Mouse (Mus musculus): ENCODE results near the gene St5.
A peak's percentile ranks its signal among the peaks of the same experiment; 100 is the strongest.

Gene St5

DNA sequence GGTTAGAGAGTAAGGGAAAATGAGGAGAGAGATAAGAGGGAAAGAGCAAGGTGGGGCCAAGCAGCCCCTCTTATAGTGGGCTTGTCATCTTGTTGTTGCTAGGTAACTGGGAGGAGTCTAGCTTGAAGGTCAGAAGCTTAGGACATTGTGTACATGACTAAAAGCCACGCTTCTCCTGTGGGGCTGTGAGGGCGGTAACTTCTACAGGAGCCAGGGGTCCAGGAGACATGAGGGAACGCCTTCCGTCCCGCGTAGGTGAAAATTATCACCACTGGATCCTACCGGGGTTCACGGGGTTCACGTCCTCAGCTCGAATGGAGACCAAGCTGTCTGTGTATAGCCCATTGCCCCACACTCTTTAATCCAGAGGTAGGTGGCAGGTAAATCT is 8.1 kb downstream of the St5 start:
- no peak for DNase-seq

DNA sequence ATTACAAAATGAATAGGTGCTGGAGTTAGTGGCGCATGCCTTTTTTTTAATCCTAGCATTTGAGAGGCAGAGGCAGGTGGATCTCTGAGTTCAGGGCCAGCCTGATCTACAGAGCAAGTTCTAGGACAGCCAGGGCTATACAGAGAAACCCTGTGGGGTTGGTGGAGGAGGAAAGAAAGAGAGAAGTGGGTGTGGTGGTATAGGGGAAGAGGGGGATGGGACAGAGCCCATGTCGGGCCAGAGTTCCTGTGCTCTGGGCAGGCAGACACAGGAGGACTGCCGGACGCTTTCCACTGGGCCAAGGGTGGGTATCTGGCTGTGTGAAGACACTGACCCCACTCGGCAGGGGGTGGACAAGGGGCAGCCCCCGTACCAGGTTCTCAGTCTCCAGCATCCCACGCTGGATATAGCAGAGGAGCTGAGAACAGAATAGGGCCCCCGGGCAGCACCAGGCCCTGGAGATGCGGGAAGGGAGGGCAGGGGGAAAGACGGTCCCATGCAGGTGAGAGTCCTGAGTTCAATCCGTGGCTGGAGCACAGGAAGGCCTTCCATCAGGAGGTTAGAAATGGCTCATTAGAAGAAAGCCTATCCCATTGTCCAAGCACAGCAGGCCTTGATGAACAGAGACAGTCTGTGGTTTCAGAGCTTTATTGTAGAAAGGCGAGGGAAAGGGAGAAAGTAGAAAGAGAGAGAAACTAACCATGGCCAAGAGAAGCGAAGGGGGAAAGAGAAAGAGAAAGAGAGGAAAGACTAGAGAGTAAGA is 8.6 kb downstream of the St5 start:
- DNase-seq: no peak

DNA sequence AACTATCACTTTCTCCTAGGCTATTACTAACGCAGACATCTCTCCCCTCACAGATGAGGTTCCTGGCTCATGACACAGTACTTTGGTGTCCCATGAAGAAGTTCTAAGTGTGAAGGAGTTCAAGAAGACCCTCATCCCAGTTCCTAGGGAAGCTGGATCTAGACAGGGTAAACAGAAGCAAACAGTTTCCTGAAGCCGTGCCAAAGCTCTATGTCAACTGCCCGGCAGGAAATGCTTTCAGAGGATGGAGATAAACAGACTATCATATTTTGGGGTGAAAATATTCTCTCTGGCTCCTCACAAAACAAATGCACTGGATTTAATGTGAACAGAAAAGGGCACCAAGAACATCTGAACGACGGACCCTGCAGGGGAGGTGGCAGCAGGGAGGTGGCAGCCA is 12.4 kb downstream of the St5 start:
- DNase-seq: peak; percentile 73

DNA sequence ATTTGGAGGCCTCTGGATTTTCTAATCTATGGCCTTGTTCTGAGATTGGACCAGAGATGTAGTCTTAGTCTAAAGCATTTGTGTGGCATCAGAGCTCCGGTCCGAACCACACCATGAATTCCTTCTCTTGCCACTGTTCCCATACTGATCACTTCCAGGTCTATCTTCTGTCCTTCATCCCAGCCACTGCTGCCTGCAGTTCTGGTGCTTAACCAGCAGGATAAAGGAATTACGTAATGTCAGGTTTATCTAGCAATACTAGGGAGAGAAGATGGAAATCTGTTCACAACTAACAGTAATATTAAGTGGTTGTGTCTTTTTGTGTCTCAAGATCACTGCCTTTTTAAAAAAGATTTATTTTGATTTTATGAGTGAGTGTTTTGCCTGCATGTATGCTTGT is 13.3 kb downstream of the St5 start:
- DNase-seq: no peak

DNA sequence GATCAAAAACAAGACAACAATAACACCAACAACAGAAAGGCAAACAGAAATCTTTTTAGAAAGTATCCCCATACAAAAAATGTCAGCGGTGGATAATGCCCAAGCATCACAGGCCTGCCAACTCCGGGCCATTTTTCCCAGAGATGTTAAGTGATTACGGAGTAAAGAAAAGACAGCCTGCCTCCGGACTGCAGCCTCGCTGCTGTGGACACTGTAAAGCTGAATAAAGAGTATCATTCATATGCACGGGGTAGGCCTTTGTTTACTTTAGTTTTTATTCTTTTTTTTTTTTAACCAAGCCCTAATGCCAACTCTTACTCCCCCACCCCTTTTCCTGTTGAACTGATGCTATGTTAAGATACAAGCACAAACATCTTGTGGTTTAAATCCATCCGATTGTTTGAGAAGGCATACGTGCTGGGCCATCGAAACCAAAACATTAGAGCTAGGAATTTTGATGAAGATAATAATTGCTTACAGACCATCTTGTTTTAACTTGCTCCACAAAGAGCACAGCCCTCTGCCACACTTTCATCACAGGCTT is 16.7 kb downstream of the St5 start:
- DNase-seq: no peak

DNA sequence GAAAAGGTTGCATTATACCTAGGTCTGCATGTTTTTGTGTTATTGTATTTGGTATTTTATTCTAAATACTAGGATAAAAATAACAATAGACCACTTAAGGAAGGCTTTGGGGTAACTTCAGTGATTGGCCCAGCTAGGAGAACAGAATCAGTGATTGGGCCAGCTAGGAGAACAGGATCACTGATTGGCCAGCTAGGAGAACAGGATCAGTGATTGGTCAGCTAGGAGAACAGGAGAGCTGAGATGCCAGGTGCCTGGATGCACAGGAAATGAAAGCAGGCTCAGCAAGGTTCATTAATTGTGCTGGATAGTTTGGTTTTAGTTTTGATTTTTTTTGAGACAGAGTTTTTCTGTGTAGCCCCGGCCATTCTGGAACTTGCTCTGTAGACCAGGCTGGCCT is 22.5 kb downstream of the St5 start:
- no peak for DNase-seq

DNA sequence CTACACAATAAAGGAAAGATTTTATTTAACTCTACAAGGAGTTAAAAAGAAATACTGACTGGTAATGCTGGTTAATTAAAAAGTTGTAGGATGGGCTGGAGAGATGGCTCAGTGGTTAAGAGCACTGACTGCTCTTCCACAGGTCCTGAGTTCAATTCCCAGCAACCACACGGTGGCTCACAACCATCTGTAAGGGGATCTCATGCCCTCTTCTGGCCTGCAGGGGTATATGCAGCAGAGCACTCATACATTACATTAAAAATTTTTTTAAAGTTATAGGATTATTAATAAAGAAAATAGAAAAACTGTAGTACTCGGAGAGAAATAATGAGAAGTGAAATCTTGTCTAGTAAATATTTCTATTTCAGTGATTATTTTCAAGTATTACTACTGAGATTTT is 23.1 kb downstream of the St5 start:
- DNase-seq: no peak

DNA sequence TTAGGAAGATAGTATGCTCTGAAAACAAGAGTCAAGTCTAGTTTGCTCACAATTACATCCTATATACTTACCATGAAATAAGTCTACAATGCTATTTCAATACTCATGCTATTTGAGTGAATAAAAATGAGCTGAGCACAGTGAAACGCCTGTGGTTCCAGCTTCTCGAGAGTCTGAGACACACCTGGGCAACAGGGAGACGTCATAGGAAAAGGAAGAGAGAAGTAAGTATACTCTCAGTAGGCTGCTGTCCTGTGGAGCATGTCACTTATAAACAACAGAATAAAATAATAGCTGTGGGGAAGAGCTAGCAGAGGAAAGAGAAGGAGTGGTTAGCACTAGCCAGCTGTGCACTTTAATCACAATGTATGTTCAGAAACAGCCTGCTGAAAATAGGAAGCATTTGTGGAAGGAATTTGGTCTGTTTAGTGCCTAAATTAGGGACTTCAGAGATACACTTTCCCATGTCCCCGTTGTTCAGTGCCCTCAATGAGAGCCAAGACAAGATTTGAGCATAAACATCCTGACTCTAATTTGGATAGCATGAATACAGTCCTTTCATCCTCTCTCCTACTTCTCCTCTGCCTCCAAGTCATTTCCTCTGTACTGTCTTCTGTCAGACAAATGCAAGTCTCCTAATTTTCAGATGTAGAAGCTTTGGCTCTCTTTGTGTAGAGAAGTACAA is 28.3 kb downstream of the St5 start:
- no peak for DNase-seq

DNA sequence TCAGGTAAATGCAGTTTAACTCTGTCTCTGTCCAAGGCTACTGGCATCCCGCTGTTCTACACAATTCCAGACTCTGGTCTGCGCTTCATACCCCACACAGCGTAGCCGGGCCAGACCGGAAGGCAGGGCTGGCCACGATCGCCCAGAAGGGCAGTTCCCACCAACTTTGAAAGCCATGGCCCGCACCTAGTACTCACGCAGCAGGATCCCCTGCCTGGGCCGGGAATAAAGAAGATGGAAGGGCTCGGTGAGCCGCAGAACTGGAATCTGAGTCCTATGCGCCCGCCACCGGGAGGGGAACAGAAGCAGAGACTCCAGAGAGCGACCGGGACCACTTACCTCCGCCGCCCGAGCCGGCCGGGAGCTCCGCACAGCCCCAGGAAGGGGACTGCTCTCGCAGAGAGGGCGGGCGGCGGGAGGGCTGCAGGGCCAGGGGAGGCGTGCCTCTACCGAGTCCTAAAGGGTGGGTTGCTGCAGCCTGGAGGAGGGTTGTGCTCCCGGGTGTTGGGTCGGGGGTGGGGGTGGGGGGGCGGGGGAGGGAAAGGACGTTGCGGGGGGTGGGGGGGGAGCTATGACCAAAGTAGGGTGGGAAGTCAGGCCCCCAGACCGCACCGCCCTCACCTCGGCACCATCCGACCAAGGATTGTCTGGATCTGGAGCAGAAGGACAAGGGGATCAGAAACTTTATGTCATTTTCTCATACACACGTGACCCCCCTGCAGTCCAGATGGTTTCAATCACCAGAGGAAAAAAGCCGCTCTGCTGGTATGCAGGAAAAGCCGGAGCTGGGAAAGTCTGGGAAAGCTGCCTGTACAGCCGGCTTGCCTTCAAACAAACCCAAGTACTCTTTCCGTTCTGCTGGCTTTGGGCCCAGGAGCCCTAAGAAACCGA is 31.6 kb downstream of the St5 start:
- DNase-seq: peak; percentile 82

DNA sequence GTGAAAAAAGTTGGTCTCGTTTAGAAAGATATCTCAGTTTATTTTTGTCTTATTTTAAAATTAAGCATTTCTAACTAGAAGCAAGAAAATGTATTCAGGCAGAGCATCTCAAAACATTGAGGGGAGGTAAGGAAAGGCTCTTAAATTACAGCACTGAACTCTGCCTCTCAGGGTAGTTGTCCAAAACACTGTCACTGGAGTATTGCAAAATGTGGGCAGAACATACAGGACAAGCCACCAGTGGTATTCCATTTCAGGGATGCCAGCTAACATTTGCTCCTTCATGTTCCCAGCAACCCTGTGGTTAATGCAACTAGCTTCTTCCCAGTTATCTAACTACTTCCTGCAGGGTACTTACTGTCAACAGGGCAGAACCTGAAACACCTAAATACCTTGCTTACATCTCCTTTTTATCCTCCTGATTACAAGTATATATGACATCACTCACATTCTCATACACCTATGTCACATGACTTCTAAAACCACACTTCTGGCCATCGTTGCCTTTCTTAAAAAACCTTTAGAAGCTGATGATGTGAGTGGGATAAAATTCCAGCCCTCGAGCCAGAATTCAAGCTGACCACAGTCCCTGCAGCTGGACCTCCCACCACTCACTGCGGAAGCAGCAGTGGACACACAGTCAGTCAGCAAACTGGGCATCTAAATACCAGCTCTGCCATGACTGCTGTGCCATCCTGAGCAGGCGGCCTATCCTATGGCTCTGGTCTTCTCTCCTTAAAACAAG is 33.8 kb downstream of the St5 start:
- DNase-seq: no peak

DNA sequence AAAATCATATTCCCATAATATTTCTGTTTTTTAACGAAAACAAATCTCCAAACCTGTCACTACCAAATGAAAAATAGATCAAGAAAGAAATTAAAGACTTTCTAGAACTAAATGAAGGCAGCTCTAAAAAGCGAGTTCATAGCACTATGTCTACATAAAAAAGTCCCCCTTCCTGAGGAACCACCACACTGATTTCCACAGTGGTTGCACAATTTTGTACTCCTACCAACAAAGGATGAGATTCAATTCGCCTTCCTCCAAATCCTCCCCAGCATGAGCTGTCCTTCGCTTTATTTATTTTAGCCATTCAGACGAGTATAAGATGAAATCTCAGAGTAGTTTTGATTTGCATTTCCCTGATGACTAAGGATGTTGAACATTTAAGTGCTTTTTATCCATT is 36.7 kb downstream of the St5 start:
- no peak for DNase-seq

DNA sequence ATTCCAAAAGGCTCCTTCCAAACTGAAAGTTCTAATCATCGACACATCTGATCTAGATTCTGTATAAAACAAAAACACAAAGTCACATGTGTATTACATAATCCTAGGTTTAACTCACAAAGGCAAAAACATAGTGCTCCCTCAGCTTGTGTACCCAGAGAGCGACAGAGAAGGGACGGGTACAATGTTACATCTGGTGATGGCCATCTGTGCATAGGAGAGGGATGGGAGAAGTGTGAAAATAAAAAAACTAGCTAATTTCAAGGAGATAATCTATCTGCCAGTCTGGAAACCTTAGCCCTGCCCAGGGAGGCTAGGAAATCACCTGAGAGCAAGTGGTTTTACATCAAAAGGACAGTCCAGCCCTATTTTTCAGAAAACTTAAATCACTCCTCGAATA is 40.8 kb downstream of the St5 start:
- no peak for DNase-seq

DNA sequence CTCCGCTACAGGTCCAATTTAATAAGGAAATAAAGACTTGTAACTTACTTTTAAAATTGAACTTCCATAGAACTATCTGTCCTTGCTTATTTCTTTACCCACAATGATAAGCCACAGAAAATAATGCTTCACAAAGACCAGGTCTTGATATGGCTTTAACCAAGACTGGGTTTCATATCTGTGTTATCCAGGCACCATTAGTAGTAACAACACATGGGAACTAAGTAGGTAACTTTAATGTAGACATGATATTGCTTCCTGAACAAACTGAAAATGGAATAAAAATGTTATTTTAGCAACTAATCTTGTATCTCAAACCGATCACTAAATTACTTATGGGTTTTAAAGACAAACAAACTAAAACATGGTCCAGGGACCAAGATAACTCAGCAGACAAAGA is 44.1 kb downstream of the St5 start:
- DNase-seq: no peak

DNA sequence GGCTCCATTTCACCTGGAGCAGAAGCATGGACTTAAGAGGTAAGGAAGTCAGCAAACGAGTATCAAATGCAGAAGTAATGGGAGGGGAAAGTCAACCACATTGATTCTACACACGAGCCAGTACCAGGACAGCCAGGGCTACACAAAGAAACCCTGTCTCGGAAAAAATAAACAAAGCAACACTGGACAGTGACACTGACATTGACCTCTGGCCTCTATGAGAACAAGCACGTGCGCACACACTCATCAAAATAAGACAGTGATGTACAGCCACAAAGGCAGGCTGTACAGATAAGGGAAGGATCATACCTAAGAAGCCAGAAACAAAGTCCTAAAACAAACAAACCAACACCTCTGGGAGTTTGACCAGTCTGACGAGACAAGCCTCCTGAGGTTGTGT is 45.5 kb downstream of the St5 start:
- no peak for DNase-seq

DNA sequence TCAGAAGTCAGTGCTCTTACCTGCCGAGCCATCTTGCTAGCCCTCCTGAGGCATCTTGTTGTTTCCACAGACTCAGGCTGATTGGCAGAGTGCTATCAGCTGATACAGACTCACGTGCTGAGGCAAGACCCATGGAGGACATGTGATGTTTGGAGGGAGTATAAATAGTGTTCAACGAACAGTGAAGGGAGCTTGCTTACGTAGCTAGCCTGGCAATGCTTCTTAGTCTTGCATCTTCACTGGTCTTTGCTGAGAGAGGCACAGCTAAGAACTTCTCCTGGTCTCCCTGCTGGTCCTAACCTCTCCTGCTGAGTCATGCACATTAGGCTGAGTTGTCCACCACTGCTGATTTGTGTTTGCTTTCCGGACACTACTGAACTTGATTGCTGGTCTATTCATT is 48.5 kb downstream of the St5 start:
- no peak for DNase-seq

DNA sequence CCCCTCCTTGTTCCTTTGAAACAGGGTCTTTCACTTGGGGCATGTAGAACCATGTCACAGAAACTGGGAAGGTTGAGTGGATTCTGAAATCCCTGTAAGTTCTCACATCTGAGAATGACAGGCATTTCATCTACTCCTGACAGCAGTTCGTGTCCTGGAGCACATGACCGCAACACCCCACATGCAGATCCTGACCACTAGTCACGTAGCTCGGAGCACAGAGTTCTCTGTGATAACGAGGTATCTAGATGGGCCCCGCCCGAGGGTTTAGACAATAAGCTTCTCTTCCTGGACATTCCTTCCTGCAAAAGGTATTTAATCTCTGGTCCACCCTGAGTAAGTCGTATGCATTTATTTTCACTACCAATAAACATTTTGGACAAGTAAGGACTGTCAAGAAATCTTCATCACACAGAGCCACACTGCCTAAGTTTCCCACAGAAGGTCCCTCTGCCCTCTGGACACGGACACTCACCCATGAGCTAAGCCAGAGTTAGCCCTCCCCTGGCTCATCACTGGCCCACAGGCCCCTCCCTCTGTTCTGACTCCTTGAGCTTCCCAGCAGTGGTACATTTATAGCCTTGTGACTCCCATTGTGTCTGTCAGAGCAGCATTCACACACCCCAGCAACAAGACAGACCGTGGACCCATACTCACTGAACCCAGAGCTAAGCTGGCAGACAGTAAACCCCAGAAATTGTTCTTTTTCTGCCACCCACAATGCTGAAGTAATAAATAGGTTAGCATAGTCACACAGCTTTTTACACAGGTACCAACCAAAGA is 54.4 kb downstream of the St5 start:
- DNase-seq: no peak

DNA sequence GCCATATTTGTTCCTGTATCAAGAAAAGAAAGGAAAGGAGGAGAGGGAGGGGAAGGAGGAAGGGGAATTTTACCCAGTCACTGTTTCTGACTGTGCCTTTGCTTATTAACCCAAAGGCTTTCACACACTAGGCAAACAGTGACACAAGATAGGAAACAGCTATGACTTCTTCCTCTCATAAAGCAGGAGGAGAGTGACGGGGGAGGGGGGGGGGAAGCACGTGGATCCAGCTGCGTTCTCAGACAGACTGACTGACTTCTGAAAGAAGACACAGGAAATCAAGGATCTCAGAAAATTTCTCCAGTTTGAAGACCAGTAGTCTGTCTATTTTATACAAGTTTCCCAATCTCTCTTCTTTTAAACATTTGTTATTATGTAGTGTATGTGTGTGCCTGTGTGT is 56.8 kb downstream of the St5 start:
- no peak for DNase-seq

DNA sequence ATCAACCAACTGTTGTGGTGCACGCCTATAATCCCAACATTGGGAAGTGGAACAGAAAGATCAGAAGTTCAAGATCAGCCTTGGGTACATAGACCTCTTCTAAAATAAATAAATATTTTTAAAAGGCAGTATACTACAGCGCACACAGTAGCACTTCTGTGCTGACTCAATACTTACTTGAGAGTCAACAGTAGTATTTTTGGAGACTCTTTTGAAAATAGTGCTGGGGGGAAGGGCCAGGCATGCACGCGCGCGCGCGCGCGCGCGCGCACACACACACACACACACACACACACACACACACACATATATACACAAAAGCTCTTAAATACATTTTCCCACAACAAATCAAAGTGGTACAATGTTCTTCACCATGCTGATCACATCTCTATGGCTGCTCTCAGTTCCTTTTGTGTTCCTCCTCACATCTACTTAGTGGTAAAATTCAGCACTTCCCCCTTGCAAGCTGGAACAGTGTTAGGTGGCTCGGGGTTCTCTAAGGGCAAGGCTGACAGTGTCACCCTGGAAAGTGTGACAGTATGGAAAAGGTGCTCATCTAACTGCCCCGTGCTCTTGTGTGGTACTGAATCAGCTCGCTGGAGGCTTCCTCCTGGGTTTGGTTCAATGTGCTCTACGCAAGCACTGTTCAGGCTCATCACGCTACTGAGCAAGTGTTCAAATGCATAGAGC is 60.0 kb downstream of the St5 start:
- DNase-seq: no peak

DNA sequence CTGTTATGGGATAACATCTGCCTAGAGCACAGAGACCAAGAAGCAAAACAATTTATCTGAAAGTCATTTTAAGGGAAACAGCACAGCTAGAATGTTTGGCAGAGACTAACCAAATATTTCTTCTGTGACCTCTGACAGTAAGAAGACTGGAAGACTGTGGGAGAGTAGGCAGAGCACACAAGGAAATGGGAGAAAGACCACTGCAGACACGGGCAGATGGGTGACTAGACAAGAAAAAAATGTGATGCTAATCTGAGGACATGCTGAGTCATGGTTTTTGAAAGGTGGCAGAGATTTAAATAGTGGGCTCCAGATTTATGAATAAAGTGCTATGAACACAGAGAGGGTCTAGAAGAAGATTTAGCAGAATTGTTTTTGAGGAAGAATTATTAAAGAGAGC is 61.4 kb downstream of the St5 start:
- no peak for DNase-seq

DNA sequence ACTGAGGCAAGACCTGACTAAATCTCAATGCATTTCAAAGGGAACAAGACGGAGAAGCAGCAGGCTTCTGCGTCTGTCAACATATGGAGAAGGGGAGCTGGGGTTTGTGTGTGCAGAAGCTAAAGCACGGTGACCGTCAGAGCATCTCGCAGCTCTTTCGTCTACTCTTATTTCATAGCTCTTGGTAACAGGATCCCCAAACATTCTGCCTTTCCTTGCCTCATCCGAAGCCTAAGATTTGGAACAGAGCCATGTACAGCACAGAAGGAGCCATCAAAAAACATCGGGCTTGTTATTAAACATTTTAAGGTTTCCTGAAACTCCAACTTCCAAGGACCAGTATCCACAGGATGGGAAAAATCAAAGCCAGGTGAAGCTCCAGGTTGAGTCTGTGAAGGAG is 62.3 kb downstream of the St5 start:
- DNase-seq: no peak

DNA sequence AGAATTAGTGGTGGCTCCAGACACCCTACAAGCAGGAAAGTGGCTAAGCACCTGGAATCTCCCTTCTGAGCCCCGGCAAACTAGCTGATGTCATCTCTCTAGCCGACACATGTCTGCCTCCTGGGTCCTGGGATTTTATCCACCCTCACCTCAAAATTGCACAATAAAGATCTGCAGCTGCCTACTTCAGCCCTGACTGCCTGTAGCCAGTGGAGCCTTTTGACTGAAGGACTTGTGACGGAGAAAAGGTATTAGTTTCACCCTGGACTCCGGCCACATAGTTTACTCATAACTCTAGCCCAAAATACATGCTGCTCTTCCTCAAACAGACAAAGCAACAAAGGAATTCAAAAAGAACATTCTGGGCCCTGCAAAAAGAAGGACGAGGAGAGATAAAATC is 66.0 kb downstream of the St5 start:
- DNase-seq: no peak
